ENCODE assay signal across 16 mouse cellular contexts in the genomic region with DNA sequence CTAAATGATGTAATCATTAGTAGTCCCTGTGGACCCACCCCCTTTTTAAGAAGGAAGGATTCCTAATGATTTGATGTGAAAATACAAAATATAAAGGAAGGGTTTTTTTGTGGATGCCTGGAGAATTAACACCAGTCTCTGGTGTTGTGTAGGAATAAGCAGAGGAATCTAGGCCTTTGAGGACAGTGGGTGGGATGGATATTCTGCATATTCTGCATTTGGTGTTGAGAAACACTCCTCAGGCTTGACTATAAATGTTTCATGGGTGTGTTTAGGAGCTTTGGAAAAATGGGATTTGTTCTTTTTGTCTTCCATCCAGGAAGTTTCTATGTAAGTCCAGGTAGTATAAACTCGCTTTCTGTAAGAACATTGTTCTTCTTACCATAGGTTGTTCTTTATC.
"Had no signal": no experiment of that assay in that cellular context is flagged by ENCODE, and none has a peak within 500 bp of the region (broad histone marks: within the 10 kb centered on the region; RNA-seq: fewer than 3 reads in every experiment).

No protein-coding gene starts in this region.

- DNase-seq: retina, postnatal 1 day; right cerebral cortex, adult 18-20 months; right cerebral cortex, postnatal 14 days; right cerebral cortex, postnatal 25 days; right cerebral cortex, postnatal 4 days; spleen, adult 18-20 months; thymus, adult 18-20 months; thymus, adult 2 months; thymus, postnatal 14 days; thymus, postnatal 25 days; thymus, postnatal 36 days; thymus, postnatal 4 days had no signal

- H3K36me3 ChIP-seq: neural tube, embryonic 13.5 days; neural tube, embryonic 15.5 days; stomach, embryonic 15.5 days had no signal

- H3K9me3 ChIP-seq: neural tube, embryonic 13.5 days; neural tube, embryonic 15.5 days; stomach, embryonic 15.5 days had no signal

- H3K4me3 ChIP-seq: neural tube, embryonic 13.5 days; neural tube, embryonic 15.5 days; stomach, embryonic 15.5 days had no signal

- H3K27me3 ChIP-seq: neural tube, embryonic 13.5 days; neural tube, embryonic 15.5 days; stomach, embryonic 15.5 days had no signal

- H3K27ac ChIP-seq: neural tube, embryonic 13.5 days; neural tube, embryonic 15.5 days; stomach, embryonic 15.5 days; stomach, postnatal 0 days had no signal

- H3K4me2 ChIP-seq: neural tube, embryonic 13.5 days; neural tube, embryonic 15.5 days; stomach, embryonic 15.5 days had no signal

- H3K9ac ChIP-seq: neural tube, embryonic 13.5 days; neural tube, embryonic 15.5 days; stomach, embryonic 15.5 days had no signal

- H3K4me1 ChIP-seq: stomach, embryonic 15.5 days had no signal
